Mouse (Mus musculus) E14TG2a.4 (cell line): ENCODE measurements around the gene Rnase4.

Experiments
- H3K27me3 ChIP-seq: 2 replicates; pipeline ENCODE4 v1.6.1; 2014; ENCODE audit warnings: low read length, control low read depth; ENCODE audit not compliant: insufficient read depth
- H3K36me3 ChIP-seq: 2 replicates; pipeline ENCODE4 v1.6.1; 2014; ENCODE audit warnings: low read length, control low read depth; ENCODE audit not compliant: insufficient read depth
- H3K4me1 ChIP-seq: replicated peaks from 2 replicates; pipeline ENCODE4 v1.6.1; 2014; ENCODE audit warnings: low read depth, low read length, control low read depth
- H3K4me3 ChIP-seq: replicated peaks from 2 replicates; pipeline ENCODE4 v1.5.1; 2014; ENCODE audit warnings: mild to moderate bottlenecking, low read length
- H3K9me3 ChIP-seq: 2 replicates; pipeline ENCODE4 v1.6.1; 2014; ENCODE audit warnings: low read length, control low read depth
- CTCF ChIP-seq: conservative IDR thresholded peaks from 2 replicates; pipeline ENCODE4 v1.5.1; 2014; ENCODE audit warnings: low read length
- NANOG ChIP-seq: IDR thresholded peaks from 2 replicates; pipeline ENCODE4 v1.6.1; 2014; ENCODE audit warnings: borderline replicate concordance, low read length, mixed read lengths
- POU5F1 ChIP-seq: IDR thresholded peaks from 2 replicates; pipeline ENCODE4 v1.6.1; 2014; ENCODE audit warnings: low read length, borderline replicate concordance

The Rnase4 gene

DNA sequence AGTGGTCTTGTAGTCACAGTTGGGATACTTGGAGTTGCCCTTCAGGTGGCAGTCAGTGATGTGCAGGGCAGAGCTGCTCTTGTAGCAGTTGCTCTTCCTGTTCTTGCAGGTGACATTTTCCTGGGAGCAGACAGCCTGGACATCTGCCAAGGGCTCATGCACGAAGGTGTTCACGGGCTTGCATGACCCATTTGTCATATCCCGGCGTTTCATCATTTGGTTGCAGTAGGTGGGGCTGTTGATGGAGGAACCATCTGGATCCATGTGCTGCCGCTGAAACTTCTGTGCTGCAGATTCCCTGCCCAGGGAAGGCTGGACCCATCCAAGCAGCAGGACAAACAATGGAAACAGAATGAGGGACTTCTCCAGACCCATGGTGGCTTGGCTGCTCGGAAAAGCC is 54.6 kb downstream of the Rnase4 start:
- no peaks in the 10 kb centered on the region for H3K36me3 ChIP-seq
- H3K9me3 ChIP-seq: peaks cover 4% of the 10 kb centered on the region
- H3K4me1 ChIP-seq: peaks cover 16% of the 10 kb centered on the region
- no peak for TF ChIP-seq CTCF
- no peak for TF ChIP-seq NANOG
- TF ChIP-seq POU5F1: no peak
- H3K27me3 ChIP-seq: no peaks in the 10 kb centered on the region; the same call in 1 of the 2 replicates
- no peak overlapping the region for H3K4me3 ChIP-seq

DNA sequence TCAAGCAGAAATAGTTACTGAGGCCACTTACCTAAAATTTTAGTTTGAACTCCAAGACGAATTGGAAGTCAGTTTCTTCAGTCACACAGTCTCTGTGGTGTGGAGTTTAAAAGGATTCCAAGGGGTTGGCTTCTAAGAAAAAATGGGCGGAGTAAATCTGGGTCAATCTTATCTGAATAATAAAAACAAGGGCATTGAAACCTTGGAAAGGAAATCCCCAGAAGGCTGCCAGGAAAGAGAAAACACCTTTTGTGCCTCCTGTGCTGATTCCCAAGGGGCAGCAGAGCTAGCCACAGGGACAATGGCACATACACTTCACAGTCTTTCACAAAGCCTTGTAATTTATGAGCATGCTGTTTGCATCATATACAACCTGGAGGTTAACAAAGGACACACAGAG is 55.8 kb downstream of the Rnase4 start, which contains the start of gene Rnase1:
TSS of gene Rnase1 (minus strand) at position 101 of the 400 bp plus-strand sequence.
- Histone ChIP-seq H3K4me1 (peaks cover 16% of the 10 kb centered on the region), H3K27me3 (no peaks in the 10 kb centered on the region; the same call in 1 of the 2 replicates), H3K9me3 (no peaks in the 10 kb centered on the region), H3K4me3 (no peak within 1 kb of the TSS), H3K36me3 (no peaks in the 10 kb centered on the region)
- TF ChIP-seq CTCF: no peak
- no peak for TF ChIP-seq POU5F1
- no peak for TF ChIP-seq NANOG

DNA sequence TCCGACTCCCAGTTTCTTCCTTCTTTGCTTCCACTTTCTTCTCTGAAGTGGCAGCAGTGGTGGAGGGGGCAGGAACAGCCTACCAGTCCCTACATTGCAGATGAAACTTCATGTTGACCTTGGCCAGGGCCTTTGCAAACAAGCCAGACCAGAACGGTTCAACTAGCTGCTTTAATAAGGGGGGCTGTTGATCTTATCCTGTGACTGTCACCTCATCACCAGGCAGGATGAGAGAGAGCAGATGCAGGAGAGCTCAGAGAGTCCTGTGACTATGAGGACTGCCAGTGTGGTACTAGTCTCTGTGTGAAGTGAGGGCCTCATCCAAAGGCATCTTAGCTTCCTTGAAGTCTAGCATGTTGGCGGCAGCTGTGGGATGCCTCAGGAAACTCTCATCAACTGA is 57.1 kb downstream of the Rnase4 start:
- Histone ChIP-seq H3K27me3 (no peaks in the 10 kb centered on the region; the same call in 1 of the 2 replicates), H3K36me3 (no peaks in the 10 kb centered on the region), H3K9me3 (no peaks in the 10 kb centered on the region), H3K4me1 (peaks cover 16% of the 10 kb centered on the region), H3K4me3 (no peak overlapping the region)
- TF ChIP-seq NANOG (no peak), CTCF (no peak), POU5F1 (no peak)

DNA sequence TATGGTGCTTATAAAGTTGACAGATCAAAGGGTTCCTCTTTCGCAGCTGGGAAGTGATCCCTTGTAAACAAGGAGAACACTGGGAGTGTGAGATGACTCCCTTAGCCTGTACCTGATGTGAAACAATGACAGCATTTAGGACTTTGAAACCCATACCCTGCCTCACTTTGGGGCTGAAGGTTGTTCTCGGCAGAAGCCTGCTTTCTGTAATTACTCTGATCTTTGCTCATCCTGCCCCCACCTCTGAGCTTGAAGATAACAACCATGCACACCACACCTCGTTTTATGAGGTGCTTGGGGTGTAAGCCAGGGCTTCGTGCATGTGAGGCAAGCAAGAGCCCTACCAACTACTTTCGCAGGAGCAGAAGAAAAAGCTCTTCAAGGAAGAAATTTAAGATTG is 58.3 kb downstream of the Rnase4 start:
- Histone ChIP-seq H3K27me3 (no peaks in the 10 kb centered on the region; the same call in 1 of the 2 replicates), H3K36me3 (no peaks in the 10 kb centered on the region), H3K9me3 (no peaks in the 10 kb centered on the region), H3K4me1 (peaks cover 16% of the 10 kb centered on the region), H3K4me3 (no peak overlapping the region)
- TF ChIP-seq NANOG (no peak), CTCF (no peak), POU5F1 (no peak)

DNA sequence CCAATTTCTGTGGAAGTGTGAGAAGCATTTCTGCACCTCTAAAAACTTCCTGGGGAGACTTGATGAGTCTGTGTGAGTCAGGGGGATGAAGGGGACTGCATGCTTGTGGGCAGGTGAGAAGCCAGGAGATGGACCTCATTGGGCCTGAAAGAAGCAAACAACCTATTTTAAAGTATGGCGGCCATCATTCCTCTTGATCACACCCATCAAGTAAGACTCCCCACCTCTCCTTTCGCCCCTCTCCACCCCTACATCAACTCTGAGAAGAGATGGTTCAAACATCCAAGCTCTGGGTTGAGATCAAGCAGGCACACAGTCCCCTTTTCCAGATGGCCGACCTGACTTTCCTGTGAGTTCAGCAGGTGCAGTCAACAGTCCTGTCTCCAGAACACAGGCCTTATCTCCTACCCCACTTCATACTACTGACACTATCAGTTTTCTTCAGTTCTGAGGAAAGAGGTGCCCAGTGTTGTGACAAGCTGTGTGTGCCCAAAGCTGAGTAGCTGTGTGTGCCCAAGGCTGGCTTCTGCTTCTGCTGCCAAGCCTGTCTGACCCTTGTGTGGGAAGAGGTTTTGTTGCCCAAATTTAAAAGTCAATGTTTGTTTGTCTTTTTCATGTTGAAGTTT is 59.4 kb downstream of the Rnase4 start:
- TF ChIP-seq CTCF (no peak), NANOG (no peak), POU5F1 (no peak)
- Histone ChIP-seq H3K27me3 (no peaks in the 10 kb centered on the region; the same call in 1 of the 2 replicates), H3K4me3 (no peak overlapping the region), H3K36me3 (no peaks in the 10 kb centered on the region), H3K9me3 (no peaks in the 10 kb centered on the region), H3K4me1 (peaks cover 16% of the 10 kb centered on the region)

DNA sequence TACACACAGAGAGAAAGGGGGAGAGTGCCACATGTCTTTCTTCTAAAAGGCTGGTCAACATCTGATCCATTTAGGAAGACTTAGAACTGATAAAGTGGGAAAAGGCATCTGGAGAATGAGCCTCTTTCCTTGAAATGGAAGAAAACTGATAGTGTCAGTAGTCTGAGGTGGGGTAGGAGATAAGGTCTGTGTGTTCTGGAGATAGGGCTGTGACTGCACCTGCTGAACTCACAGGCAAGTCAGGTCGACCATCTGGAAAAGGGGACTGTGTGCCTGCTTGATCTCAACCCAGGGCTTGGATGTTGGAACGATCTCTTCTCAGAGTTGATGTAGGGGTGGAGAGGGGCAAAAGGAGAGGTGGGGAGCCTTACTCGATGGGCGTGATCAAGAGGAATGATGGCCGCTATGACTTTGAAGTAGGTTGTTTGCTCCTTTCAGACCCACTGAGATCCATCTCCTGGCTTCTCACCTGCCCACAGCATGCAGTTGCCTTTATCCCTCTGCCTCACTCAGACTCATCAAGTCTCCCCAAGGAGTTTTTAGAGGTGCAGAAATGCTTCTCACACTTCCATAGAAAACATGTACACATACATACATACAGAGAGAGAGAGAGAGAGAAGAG is 61.5 kb downstream of the Rnase4 start:
- TF ChIP-seq POU5F1 (no peak), CTCF (no peak), NANOG (no peak)

More for the DNA sequence above, 61.5 kb downstream of the Rnase4 start:
- no peak overlapping the region for H3K4me3 ChIP-seq
- H3K4me1 ChIP-seq: no peaks in the 10 kb centered on the region
- no peaks in the 10 kb centered on the region for H3K9me3 ChIP-seq
- no peaks in the 10 kb centered on the region; the same call in 1 of the 2 replicates for H3K27me3 ChIP-seq
- no peaks in the 10 kb centered on the region for H3K36me3 ChIP-seq
